Mouse (Mus musculus) bone marrow, adult 2 months (tissue): ENCODE measurements around the gene Epm2aip1. TPM values are rescaled to one million over a fixed set of nuclear protein-coding genes. Genes with fewer than 3 reads are reported as not detected.

ENCODE experiments used
- H3K27ac ChIP-seq: fragments of 200-500 bp; 2 replicates; pipeline ENCODE4 v1.5.1; 2012; ENCODE audit warnings: low read depth, mild to moderate bottlenecking, control low read depth, inconsistent platforms, low read length; ENCODE audit not compliant: control insufficient read depth, poor library complexity, insufficient read depth
- H3K4me1 ChIP-seq: fragments of 200-500 bp; 2 replicates; pipeline ENCODE4 v1.6.1; 2011; ENCODE audit warnings: low read length; ENCODE audit not compliant: control insufficient read depth, insufficient read depth
- H3K4me3 ChIP-seq: fragments of 200-500 bp; replicated peaks from 2 replicates; pipeline ENCODE3; 2011; ENCODE audit warnings: mild to moderate bottlenecking, low read depth, low read length, control low read depth; ENCODE audit not compliant: control insufficient read depth
- CTCF ChIP-seq: fragments of 200-500 bp; IDR thresholded peaks from 2 replicates; pipeline ENCODE4 v1.5.1; 2011; ENCODE audit warnings: low read length, control low read depth; ENCODE audit not compliant: control insufficient read depth, insufficient read depth
- POLR2A ChIP-seq: fragments of 200-500 bp; IDR thresholded peaks from 2 replicates; pipeline ENCODE4 v1.6.1; 2011; ENCODE audit warnings: low read depth, mild to moderate bottlenecking, control low read depth, low read length, borderline replicate concordance; ENCODE audit not compliant: control insufficient read depth
- WGBS: fragments of 180-500 bp; shearing (Covaris S2); methylation state at CpG from one replicate; pipeline ENCODE4 v1.1.7; 2018; 5-methylcytosine and 5-hydroxymethylcytosine counted together
- polyA plus RNA-seq: library from polyadenylated mRNA; stranded (reverse); fragments of >200 nt; gene quantifications from 2 replicates; pipeline ENCODE4 v1.2.4, GENCODE M21; 2011; ENCODE audit warnings: low replicate concordance; ENCODE audit not compliant: missing spikeins, insufficient read depth, insufficient read length

The Epm2aip1 gene
- polyA plus RNA-seq, 1 experiment, result 5.4 TPM

DNA sequence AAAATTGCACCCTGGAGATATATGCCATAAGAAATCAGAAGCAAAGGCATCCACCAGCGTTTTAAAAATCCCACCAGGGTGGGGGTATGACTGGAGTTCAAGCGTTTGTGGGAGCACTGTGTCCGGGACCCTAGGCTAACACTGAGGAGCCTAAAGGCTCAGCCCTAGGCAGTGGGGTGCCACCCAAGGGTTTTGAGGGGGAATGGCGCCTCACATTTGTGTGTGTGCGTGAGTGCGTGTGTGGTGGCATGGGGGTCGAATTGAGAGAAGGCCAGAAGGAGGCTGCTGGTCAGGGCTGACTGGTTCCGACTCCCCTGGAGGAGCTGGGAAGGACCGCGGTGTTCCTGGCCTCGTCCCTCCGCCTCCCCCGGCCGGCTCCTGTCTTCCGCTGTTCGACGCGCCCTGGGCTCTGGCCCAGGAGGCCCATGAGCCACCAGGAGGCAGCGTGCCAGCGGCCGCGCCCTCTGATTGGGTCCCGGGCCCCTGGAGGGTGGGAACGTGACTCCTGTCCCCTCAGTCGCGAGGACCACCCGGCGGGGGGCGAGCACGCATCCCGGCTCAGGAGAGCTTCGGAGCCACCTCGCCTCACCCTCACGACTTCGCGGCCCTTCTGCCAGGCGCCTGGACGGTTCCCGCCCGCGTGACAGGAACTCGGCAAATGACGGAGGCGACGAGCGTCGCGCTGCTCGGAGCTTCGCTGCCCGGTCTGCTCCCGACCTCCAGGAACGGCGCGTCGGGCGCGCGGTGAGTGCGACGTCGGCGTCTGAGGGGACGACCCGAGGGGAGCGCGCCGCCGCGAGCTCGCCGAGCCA lies 39.5 kb downstream of the Epm2aip1 start, which contains the start of gene Trank1:
Trank1 (plus strand) TSS at position 709 of the 812 bp plus-strand sequence.
- Histone ChIP-seq H3K4me3 (no peak within 1 kb of the TSS), H3K27ac (no peak within 1 kb of the TSS; the same call in 1 of the 2 replicates)
- WGBS, result 17% methylated on average over 71 of the region's 72 CpGs

DNA sequence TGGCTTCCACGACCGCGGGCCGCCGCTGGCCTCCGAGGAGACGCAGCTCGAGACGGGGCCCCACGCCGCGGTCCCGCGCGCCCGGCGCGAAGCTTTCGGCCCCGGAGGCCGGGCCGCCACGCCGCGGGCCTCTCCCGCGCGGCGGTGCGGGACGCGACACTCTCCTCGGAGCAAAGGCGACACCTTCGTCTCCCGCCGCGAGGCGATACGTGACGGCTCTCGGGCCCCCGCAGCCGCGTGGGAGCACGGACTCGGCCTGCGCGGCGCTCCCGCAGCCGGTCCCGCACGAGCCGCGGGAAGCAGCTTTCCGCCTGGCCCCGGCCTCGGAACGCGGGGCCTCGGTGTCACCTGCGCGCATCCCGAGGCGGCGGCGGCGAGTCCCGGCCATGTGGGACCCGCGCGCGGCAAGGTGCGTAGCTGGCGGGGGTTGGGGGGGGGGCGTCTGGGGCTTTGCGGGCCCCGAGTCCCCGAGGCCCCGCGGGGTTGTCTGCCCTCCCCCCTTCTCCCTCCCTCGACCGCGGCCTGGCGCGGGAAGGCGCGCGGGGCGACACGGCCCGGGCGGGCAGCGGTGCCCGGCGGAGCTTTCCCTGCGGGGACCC lies 40.2 kb downstream of the Epm2aip1 start:
- WGBS, result 4% methylated on average over 76 of the region's 98 CpGs
- no peak overlapping the region; the same call in 1 of the 2 replicates for H3K27ac ChIP-seq
- TF ChIP-seq CTCF (no peak), POLR2A (no peak)
- no peak overlapping the region for H3K4me3 ChIP-seq
- no peaks in the 10 kb centered on the region for H3K4me1 ChIP-seq

More for the DNA sequence above, 39.5 kb downstream of the Epm2aip1 start, which contains the start of gene Trank1:
- H3K4me1 ChIP-seq, result no peaks in the 10 kb centered on the region
- no peak for TF ChIP-seq CTCF
- TF ChIP-seq POLR2A, result no peak

DNA sequence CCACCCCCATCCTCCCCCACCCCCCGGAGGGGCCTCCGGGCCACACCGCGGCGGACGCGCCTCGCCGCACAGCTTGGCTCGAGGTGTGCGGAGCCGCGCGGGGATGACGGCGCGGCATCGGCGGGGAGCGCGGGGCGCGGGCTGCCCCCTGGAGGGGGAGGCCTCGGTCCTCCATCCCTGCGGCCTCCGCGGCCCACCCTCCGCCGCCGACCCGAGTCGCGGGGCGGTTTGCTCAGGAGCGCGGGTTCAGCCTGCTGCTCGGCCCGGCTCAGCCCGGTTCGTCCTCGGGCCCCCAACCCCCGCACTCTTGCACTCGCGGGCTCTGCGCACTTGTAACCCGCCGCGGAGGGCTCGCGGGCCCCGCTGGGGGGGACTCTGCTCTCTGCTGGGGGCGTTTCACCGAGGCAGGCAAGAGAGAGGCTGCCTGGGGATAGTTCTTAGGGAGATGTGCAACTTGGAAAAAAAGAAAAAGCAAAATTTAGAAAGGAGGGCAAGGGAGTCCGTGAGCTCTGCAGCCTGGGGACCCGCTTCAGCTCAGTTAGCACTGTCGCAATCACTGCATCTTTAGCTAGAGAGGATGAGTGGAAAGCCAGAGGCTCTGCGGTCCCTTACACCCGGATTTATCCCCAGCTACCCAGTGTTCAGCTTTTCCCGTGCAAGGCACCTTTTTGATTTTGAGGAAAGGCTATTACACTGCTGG lies 40.9 kb downstream of the Epm2aip1 start:
- Histone ChIP-seq H3K27ac (no peak overlapping the region), H3K4me1 (no peaks in the 10 kb centered on the region), H3K4me3 (no peak overlapping the region)
- WGBS, result 2% methylated on average over 55 of the region's 59 CpGs
- no peak for TF ChIP-seq CTCF
- TF ChIP-seq POLR2A, result no peak

DNA sequence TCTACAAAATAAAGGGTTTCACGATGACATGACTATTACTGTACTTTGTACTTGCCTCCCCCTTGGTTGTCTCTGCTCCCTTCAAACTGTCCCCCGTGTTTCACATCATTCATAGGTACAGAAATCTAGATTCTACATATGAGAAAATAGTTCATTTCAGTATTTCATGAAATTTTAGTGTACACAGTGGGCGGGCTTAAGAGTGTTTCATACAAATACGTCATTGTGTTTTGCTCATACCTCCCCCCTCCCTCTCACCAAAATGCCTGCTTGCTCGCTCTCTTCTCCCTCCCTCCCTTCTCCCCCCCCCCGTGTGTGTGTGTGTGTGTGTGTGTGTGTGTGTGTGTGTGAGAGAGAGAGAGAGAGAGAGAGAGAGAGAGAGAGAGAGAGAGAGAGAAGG lies 41.6 kb downstream of the Epm2aip1 start:
- H3K27ac ChIP-seq, result no peak overlapping the region
- TF ChIP-seq CTCF (no peak), POLR2A (no peak)
- H3K4me3 ChIP-seq, result no peak overlapping the region
- no peaks in the 10 kb centered on the region for H3K4me1 ChIP-seq
- 5% methylated on average over 6 of the region's 6 CpGs for WGBS

DNA sequence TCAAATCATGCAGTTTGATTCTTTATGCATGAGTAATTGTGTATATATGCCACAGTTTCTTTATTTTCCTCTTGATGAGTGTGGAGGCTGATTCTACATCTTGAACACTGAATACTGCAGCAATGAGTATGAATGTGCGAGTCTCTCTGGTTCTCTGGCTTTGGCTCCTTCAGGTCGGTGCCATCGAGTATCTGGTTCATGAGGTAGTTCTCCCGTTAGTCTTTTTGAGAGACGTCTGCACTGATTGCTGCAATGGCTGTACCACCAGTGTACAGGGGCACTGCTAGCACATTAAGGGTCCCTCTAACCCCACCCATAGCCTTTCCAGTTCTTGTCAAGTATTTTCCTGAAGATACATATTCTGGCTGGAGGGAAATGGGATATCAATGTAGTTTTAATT lies 42.1 kb downstream of the Epm2aip1 start:
- Histone ChIP-seq H3K4me1 (no peaks in the 10 kb centered on the region), H3K4me3 (no peak overlapping the region), H3K27ac (no peak overlapping the region)
- TF ChIP-seq CTCF (no peak), POLR2A (no peak)
- 22% methylated on average over 5 of the region's 5 CpGs for WGBS

DNA sequence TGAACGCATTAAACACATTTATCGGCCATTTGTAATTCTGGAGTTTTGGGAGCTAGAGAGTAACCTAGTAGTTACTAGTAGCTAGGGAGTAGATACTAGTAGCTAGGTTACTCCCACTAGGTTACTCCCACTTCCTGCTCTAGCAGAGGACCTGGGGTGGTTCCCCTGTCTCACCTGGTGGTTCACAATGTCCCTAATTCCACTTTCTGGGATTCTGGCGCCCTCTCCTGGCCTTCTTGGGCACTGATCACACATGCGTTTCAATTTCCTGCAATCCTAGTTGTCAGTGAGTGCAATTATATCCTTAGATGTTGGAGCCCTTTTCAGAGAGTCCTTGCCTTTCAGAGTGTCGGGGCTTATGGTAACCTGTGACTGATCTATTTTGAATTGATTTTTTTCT lies 42.5 kb downstream of the Epm2aip1 start:
- WGBS, result 31% methylated on average over 5 of the region's 5 CpGs
- Histone ChIP-seq H3K4me1 (no peaks in the 10 kb centered on the region), H3K4me3 (no peak overlapping the region), H3K27ac (no peak overlapping the region)
- TF ChIP-seq CTCF (peak; percentile 59), POLR2A (no peak)

DNA sequence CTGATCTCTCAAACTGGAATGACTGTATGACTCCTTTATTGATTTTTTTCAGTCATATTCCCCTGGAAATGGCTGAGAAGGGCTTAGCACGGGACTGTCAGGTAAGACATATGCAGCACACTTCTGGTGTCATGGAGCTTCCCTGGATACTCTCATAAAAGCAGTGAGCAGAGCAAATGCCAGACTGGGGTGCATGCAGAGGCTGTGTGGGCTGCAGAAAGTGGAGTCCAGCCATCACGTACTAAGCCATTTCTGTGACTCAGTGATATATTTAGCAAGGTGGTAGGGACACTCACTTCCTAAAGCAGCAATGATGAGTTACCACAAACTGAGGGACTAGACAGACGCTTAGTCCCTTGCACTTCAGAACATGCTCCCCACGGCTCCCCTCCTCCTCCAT lies 49.2 kb downstream of the Epm2aip1 start:
- TF ChIP-seq CTCF (no peak), POLR2A (no peak)
- Histone ChIP-seq H3K4me1 (no peaks in the 10 kb centered on the region), H3K27ac (no peak overlapping the region), H3K4me3 (no peak overlapping the region)
- 59% methylated on average over 4 of the region's 4 CpGs for WGBS

DNA sequence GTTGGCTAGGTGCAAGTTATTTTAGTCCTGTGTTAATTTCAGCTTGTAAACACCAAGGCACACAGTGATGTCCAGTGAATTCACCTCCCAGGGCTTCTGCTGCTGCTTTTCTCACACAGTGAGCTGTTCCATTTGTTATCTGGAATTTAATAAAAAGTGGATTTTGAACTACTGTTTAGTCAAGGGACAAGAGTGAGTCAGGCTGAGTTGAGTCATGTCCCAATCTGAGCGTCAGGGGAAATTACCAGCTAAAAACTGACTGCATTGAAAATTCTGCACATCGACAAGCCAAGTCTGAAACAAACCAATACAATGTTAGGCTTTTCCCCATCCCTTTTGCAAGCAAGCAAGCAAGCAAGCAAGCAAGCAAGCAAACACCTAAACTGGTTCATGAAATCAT lies 53.2 kb downstream of the Epm2aip1 start:
- TF ChIP-seq POLR2A (no peak), CTCF (no peak)
- Histone ChIP-seq H3K4me3 (no peak overlapping the region), H3K27ac (no peak overlapping the region), H3K4me1 (no peaks in the 10 kb centered on the region; the same call in 1 of the 2 replicates)
- 65% methylated on average over 2 of the region's 2 CpGs for WGBS

Other genes with a start within 250 kb of the Epm2aip1 start
- gene Ccrl2, start 214.4 kb upstream of the Epm2aip1 start, polyA plus RNA-seq, result 9.2 and 10.4 TPM in 2 replicates
- gene Lrrfip2, start 154.3 kb upstream of the Epm2aip1 start, polyA plus RNA-seq, result 48.1 and 88.3 TPM in 2 replicates
- 23.3 and 34.8 TPM in 2 replicates for gene Mlh1, start 138 bp upstream of the Epm2aip1 start, polyA plus RNA-seq
- 0.23 and 0.75 TPM in 2 replicates for gene Trank1, start 39.8 kb downstream of the Epm2aip1 start, polyA plus RNA-seq
- gene Dclk3, start 167.2 kb downstream of the Epm2aip1 start, polyA plus RNA-seq, result not detected in 2 replicates